Mouse (Mus musculus) kidney, adult 2 months (tissue): Measurements from ENCODE around the gene Shmt1.

ENCODE experiments used
- CTCF ChIP-seq: fragments of 200-500 bp; conservative IDR thresholded peaks from 2 replicates; pipeline ENCODE4 v1.5.1; 2011; ENCODE audit warnings: low read depth, mild to moderate bottlenecking, control low read depth, low read length, moderate library complexity, mixed read lengths; ENCODE audit not compliant: insufficient read depth, insufficient read length
- POLR2A ChIP-seq: fragments of 200-500 bp; IDR thresholded peaks from one replicate; pipeline ENCODE4 v1.6.1; 2011; ENCODE audit warnings: low read depth, low read length, control low read depth

DNA sequence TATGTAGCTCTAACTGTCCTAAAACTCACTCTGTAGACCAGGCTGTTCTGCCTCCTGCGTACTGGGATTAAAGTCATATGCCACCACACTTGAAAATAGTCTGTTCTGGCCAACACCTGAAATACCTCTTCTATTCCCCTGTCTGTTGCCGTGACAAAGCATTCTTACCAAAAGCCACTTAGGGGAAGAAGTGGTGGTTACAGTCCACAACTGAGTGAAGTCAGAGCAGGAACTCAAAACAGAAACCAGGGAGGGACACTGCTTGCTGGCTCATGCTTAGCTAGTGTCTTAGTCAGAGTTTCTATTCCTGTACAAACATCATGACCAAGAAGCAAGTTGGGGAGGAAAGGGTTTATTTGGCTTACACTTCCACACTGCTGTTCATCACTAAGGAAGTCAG, 42.2 kb downstream of the Shmt1 start:
- TF ChIP-seq POLR2A (no peak), CTCF (no peak)
